Mouse (Mus musculus): ENCODE results near the gene Nsf.

- no peak for TF ChIP-seq POLR2A (IDR thresholded peaks at IDR 0.05; ENCODE audit: extremely low read depth, insufficient read depth, low read length)
- TF ChIP-seq CTCF (IDR thresholded peaks at IDR 0.05; ENCODE audit: low read depth, low read length): no peak
Measured at GRCm38 (mm10) chr11:103774228-103774530, 179.7 kb downstream of the Nsf start.
